Mouse (Mus musculus) MEL (cell line): Measurements from ENCODE around the gene Tk2.

Experiments
- CTCF ChIP-seq, 3 experiments: IDR thresholded peaks in 2 of 3; conservative IDR thresholded peaks in 1 of 3; 2 replicates each; pipeline ENCODE4 v1.5.1; 2011 to 2012; ENCODE audit warnings: low read length in 3 of 3, low read depth in 2 of 3, mild to moderate bottlenecking in 2 of 3, improper control_type of control experiment in 1 of 3, inconsistent platforms in 1 of 3, mixed read lengths in 1 of 3, moderate library complexity in 1 of 3; ENCODE audit not compliant: control insufficient read depth in 1 of 3, insufficient read depth in 1 of 3, poor library complexity in 1 of 3, severe bottlenecking in 1 of 3
- NELFE ChIP-seq: IDR thresholded peaks from 2 replicates; pipeline ENCODE4 v1.6.1; 2011; ENCODE audit warnings: low read depth, low read length, improper control_type of control experiment
- POLR2A ChIP-seq, 2 experiments: IDR thresholded peaks; 2 replicates each; pipeline ENCODE4 v1.6.1; 2011 to 2012; ENCODE audit warnings: low read length in 2 of 2, mild to moderate bottlenecking in 2 of 2, control low read depth in 1 of 2, improper control_type of control experiment in 1 of 2, low read depth in 1 of 2, moderate library complexity in 1 of 2; ENCODE audit not compliant: control insufficient read depth in 1 of 2, insufficient read depth in 1 of 2, poor library complexity in 1 of 2
- USF2 ChIP-seq, 2 experiments: IDR thresholded peaks; 2 replicates each; pipeline ENCODE4 v1.6.1; 2011 to 2012; ENCODE audit warnings: improper control_type of control experiment in 2 of 2, low read length in 2 of 2, borderline replicate concordance in 1 of 2, inconsistent platforms in 1 of 2, low read depth in 1 of 2, mild to moderate bottlenecking in 1 of 2; ENCODE audit not compliant: insufficient read depth in 1 of 2

DNA sequence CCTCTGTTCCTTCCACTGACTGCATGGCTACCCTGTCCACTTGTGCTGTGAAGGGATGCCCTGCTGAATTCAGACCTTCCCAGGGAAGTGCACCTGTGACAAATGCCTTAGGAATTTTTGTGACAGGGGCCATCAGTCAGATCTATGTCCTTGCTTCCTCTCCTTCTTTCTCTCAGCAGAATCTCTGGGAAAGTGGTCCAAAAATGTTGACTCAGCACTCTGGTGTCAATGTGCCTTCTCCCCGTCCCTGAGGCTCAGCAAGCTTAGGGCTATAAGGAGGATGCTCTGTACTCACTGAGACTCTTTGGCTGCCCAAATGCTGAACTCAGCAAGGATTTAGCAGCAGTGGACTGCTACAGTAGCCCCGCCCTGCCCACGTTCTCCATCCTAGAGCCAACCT is 46.7 kb downstream of the Tk2 start:
- TF ChIP-seq NELFE (no peak), USF2 (IDR thresholded peaks at IDR 0.05; ENCODE audit: borderline replicate concordance in 1 of 2, insufficient read depth in 1 of 2, low read depth in 1 of 2, low read length in 2 of 2) (no peak), POLR2A (IDR thresholded peaks at IDR 0.05; ENCODE audit: control insufficient read depth in 1 of 2, insufficient read depth in 1 of 2, low read depth in 1 of 2, low read length in 2 of 2, poor library complexity in 1 of 2) (no peak), CTCF (IDR thresholded peaks at IDR 0.05 in 2 of 3, conservative IDR thresholded peaks at IDR 0.05 in 1 of 3; ENCODE audit: control insufficient read depth in 1 of 3, insufficient read depth in 1 of 3, low read depth in 2 of 3, low read length in 3 of 3, poor library complexity in 1 of 3, severe bottlenecking in 1 of 3) (no peak)
